Mouse (Mus musculus): ENCODE data around the gene Nfix. TPM values are rescaled to one million over a fixed set of nuclear protein-coding genes. Genes with fewer than 3 reads are reported as not detected.

Gene Nfix
- 21.9 and 35.0 TPM in 2 replicates for polyA plus RNA-seq (2012; rRNA removed; ENCODE audit: low replicate concordance)

DNA sequence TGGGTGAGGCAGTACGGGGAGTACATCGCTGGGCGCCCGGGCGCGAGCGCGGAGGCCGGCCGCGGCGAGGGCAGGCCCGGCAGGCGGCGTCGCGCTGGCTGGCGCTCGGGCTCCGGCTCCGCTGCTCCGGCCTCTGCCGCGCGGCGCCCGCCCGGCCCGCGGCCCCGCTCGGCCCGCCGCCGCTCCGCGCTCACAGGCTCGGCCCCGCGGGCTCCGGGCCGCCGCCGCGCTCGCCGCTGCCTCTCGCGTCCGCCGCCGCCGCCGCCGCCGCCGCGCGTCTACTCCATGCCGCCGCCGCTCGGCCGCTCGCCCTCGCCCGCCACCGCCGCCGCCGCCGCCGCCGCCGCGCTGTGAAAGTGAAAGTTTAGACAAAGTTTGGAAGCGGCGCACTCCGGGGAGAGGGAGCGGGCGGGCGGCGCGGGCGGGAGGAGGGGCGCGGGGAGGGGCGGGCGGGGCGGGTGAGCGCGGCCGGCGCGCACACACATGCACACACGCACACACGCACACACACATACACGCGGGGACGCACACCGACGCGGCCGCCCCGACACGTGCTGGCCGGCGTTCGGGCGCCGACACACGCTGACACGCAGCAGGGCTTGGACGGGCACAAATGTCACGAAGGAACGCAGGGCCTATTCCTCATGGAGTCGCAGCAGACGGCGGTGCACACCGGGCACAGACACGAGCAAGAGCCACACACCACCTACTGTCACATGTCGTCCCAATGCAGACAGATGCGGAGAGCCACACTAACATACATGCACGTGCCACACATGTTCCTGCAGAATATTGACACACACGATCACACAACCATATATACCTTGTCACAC lies at the start of gene Nfix:
Gene Nfix (minus strand): TSS at position 346 of the 833 bp plus-strand sequence.

DNA sequence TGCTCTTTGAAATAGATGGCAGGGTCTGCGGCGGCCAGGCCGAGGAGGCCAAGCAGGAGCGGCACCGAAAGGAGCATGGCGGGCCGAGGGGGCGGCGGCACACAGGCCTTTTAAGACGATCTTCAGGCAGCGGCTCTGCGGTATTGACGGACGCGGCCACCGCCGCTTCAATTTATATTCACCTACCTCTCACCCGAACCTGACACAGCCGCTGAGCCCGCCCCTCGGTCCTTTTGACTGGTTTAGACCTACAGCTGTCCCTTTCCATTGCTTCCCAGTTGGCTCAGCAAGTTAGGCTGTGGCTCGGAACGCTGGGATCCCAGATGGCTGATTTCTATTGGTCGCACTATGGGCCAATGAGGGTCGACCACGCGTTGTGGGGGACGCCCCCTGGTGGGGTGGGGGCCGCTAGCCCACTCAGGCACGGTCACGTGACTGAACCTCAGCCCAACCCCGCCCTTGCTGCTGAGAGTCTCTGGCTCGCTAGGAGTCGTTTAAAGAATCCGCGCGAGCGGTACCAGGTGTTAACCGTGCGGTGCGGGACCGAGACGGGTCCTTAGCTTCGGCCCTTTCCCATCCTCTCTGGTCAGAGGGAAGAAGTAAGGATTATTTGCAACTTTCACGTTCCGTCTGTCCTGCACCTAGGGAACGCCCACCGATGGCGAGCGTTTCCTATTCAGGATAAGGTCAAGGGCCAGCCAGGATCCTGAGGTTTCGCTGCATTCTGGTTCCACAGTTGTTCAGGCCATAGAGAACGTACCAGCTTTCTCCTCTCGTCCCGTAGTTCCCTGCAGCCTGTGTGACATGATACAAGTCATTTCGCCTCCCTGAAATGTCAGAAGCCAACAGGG lies 46.8 kb upstream of the Nfix start, which contains the start of gene Calr:
Gene Calr (minus strand): TSS at position 213 of the 851 bp plus-strand sequence.

DNA sequence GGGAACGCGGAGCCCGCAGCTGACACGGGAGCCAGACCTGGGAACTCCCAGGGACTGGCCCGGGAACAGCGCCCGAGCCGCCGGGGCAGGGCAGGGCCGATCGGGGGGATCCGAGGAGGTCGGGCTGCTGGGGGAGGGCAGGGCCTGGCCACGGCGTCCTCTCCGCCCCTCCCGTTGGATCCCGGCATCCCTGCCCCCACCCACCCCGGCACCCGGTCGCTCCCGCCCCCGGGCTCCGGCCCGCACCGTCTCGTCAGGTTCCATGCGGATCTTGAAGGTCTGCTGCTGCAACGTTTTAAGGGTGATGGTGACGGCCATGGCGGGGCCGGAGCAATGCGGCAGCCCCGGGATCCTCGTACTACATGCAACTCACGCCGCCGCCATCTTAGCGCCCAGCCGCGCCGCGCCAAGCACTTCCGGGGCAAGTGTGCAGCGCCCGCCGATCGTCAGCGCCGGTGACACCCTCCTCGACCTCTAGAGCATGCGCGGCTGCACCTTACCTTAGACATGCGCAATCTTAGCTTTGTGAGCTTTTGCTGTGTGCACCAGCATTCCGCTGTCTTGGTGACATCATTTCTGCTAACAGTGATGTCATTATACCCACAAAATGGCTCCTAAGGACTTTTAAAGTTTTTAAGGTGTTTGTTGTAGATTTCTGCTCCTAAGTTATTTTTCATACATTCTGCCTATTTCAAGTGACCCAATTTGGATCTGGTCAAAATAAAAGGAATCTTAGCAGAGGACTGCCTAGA lies 40.3 kb upstream of the Nfix start, which contains the start of gene Rad23a:
Gene Rad23a (minus strand): TSS at position 418 of the 752 bp plus-strand sequence.

DNA sequence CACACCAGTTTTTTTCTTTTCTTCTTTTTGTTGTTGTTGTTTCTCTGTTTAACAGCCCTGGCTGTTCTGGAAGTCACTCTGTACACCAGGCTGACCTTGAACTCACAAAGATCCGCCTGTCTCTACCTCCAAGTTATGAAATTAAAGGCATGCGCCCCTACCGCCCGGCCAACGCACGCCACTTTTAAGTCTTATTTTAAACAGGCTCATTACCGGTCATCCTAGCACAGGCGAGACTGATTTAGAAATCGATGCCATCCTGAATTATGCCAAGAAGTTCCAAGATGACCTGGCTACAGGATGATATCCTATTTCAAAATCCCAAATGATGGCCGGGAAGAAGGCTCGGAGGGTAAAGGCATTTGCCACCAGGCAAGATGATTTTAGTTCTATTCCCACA lies 31.3 kb upstream of the Nfix start, which contains the start of gene Gadd45gip1:
Gene Gadd45gip1 (plus strand): TSS at position 33 of the 400 bp plus-strand sequence.

DNA sequence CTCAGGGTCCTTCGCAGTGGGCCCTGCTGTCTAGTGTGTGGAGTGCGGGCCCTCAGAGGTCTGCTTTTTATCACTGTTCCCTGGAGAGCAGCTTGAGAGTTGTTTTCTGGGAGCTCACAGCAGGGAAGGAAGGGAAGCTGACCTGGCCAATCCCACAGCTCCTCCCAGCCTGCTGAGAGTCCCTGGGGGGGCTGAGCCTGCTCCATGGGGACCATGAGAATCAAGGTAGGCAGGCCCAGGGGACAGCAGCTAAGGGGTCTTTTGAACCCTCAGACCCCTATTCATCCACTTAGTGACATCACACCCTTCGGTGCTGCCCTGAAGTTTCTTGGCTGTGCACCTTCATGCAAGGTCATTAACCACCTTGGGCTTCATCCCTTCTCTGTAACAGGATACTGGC lies 22.6 kb upstream of the Nfix start, which contains the start of gene Dand5:
Gene Dand5 (minus strand): TSS at position 101 of the 400 bp plus-strand sequence.

DNA sequence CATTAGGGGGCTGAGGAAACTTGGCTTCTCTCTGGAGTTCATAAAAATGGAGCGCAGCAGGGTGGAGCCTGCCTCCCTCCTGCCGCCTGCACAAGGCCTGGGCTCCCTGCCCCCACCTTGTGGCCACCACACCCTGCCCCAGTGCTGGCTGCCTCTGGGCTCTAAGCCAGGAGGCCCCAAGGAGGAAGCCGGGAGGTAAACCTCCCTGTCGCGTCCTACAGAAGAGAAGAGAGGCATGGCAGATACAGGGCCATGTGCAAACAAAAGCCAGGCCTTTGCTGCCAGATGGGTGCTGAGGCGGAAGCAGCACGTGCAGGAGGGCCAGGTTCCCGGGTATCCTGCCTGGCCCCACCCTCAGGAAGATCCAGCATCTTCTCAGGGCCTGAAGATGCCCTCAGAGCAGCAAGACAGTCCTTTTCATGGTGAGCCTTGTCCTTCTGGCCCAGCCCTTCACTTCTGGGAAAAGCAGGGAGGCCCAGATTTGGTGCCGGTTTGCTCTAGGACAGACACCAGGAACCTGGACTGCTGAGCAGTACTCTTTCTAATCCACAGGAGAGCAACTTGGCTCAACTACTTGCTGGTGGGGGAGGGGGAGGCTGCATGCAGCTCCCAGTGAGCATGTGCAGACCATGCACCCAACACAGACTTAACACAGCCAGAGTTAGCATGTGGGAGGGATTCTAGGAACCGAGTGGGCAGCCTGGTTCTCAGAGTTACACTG lies 77.1 kb downstream of the Nfix start, which contains the start of gene G430095P16Rik:
Gene G430095P16Rik (plus strand): TSS at position 158 of the 721 bp plus-strand sequence.

DNA sequence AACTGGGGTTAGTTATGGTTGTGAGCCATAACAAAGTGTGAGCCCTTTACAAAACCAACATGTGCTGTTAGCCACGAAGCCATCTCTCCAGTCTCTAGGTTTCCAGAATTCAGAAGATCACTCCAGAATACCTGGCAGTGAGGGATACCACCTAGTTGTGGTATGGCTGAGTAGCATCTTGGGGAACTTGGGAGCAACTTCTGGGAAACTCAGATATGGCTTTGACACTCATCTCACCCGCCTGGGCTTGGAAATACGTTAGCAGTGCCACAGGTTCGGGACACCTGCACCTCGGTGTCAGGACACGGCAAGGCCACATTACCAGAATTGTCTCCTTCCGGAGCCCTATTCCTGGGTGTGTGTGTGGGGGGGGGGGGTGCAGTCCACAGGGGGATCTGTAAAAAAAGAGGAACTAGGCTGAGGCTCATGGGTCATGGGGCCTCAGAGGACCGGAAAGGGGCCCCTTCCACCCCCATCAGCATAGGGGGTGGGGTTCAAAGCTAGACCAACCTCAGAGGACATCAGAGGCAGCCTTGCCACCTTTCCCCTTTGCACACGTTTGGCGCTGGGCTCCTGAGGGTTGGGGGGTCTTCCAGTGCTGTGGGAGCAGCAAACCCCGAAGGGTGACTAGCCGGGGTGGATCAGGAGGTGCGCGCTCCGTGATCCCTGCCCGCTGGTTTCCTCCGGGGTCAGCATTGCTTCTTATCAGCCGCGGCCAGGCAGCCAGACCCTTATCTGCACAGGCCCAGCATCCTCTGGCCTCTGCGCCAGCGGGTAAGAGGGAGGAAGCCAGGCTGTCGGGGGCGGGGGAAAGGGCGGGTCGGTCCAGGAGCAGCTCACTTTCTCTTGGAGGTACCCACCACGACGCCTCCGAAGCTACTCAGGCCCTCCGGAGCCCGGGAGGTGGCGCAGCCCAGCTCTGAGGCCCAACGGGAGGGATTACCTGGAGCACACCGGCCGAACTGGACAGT lies 98.9 kb downstream of the Nfix start, which contains the start of gene Lyl1:
Gene Lyl1 (plus strand): TSS at position 517 of the 971 bp plus-strand sequence.

DNA sequence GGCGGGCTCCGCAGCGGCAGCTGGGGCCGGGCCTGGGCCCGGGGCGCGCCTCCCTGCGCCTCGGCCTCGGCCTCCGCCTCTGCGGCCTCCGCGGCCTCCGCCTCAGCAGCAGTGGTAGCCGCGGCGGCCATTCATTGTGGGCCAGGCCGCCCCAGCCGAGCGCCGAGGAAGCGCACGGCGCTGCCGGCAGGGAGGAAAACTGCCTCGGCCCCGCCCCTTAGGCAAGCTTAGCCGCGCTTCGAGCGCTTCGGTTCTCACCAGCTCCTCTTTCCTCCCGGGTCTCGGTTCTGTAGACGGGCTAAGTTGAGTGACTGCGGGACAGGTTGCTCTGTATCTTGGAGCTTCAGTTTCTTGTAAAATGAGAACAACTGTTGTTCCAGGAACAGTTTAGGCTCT lies 112.4 kb downstream of the Nfix start, which contains the start of gene Nacc1:
Gene Nacc1 (minus strand): TSS at position 158 of the 396 bp plus-strand sequence.

DNA sequence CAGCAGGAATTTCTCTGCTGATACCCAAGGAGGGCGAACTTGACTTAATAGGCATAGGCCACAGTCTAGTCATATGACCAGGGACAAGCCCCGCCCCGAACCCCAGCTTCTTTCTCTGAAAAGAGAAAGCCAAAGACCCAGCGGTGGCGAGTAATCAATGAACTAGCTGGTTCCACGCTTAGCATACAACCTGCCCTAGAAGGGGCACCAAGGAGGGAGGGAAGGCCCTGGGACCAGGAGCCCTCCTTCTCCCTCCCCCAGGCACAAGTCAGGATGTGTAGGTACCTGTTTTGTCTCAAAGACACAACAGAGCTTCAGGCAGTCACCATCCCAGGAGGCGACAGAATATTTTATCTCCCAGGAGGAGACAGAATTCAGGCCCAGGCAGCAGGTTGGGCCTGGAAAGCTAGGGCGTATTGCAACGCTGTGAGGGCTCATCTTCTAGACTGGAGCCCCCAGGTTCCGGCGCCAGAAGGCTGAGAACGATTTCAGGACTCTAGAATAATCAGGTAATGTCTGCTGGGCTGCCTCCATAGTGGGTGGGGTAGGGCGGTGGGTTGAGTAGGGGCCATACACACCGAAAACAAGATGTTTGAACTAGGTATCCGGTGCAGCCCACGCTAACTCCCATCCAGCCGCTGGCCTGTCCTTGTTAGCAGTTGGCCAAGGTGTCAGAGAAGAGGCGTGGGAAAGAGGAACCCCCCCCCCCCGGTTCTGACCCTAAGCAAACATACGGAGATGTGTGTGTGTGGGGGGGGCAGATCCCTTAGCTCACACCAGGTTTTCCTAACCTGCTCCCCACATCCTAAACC lies 113.7 kb downstream of the Nfix start, which contains the start of gene Trmt1:
Gene Trmt1 (plus strand): TSS at position 117 of the 812 bp plus-strand sequence.

DNA sequence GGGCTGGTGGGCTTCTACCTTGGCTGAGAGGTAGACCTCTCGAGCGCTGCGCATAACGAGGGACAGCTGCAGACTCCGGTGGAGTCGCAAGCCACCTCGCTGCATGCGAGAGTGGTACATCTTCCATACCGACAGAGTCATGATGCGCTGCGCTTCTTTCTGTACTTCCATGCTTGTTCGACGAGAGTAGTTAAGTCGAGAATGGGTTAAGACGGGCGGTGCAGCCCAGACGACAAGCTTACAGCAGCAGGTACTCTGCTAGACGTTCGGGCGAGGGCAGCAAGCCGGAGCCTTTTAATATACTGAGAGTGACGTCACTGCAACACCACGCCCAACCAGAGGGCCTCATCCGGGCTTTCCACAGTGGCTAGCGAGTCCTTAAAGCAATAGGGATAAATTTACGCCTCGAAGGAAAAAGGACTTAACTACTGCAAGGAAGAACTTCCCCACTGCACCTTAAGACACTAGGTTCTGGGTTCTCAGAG lies 137.5 kb downstream of the Nfix start, which contains the start of gene Ier2:
Gene Ier2 (minus strand): TSS at position 272 of the 485 bp plus-strand sequence.

Other genes with a start within 250 kb of the Nfix start
- gene Ier2, start 137.5 kb downstream of the Nfix start, polyA plus RNA-seq (2012; rRNA removed; ENCODE audit: low replicate concordance), result 43.2 and 55.4 TPM in 2 replicates
- 66.4 and 90.1 TPM in 2 replicates for gene Trmt1, start 114.0 kb downstream of the Nfix start, polyA plus RNA-seq (2012; rRNA removed; ENCODE audit: low replicate concordance)
- 74.5 and 89.2 TPM in 2 replicates for gene Nacc1, start 112.5 kb downstream of the Nfix start, polyA plus RNA-seq (2012; rRNA removed; ENCODE audit: low replicate concordance)
- gene Lyl1, start 98.9 kb downstream of the Nfix start, polyA plus RNA-seq (2012; rRNA removed; ENCODE audit: low replicate concordance), result 5.6 and 5.9 TPM in 2 replicates
- 0.17 and 0.39 TPM in 2 replicates for gene G430095P16Rik, start 77.3 kb downstream of the Nfix start, polyA plus RNA-seq (2012; rRNA removed; ENCODE audit: low replicate concordance)
- 2.0 and 2.1 TPM in 2 replicates for gene Dand5, start 22.5 kb upstream of the Nfix start, polyA plus RNA-seq (2012; rRNA removed; ENCODE audit: low replicate concordance)
- 45.9 and 171 TPM in 2 replicates for gene Gadd45gip1, start 31.2 kb upstream of the Nfix start, polyA plus RNA-seq (2012; rRNA removed; ENCODE audit: low replicate concordance)
- gene Rad23a, start 40.3 kb upstream of the Nfix start, polyA plus RNA-seq (2012; rRNA removed; ENCODE audit: low replicate concordance), result 56.0 and 74.1 TPM in 2 replicates
- 101 and 112 TPM in 2 replicates for gene Calr, start 46.6 kb upstream of the Nfix start, polyA plus RNA-seq (2012; rRNA removed; ENCODE audit: low replicate concordance)
- 28.8 and 32.6 TPM in 2 replicates for gene Farsa, start 56.6 kb upstream of the Nfix start, polyA plus RNA-seq (2012; rRNA removed; ENCODE audit: low replicate concordance)
- 0.37 and 0.95 TPM in 2 replicates for gene Syce2, start 71.8 kb upstream of the Nfix start, polyA plus RNA-seq (2012; rRNA removed; ENCODE audit: low replicate concordance)
- gene Gcdh, start 93.6 kb upstream of the Nfix start, polyA plus RNA-seq (2012; rRNA removed; ENCODE audit: low replicate concordance), result 105 and 276 TPM in 2 replicates
- 0.46 and 0.56 TPM in 2 replicates for gene Klf1, start 101.6 kb upstream of the Nfix start, polyA plus RNA-seq (2012; rRNA removed; ENCODE audit: low replicate concordance)
- 4.7 and 4.8 TPM in 2 replicates for gene Dnase2a, start 108.2 kb upstream of the Nfix start, polyA plus RNA-seq (2012; rRNA removed; ENCODE audit: low replicate concordance)
- 0.50 and 0.84 TPM in 2 replicates for gene Mast1, start 137.0 kb upstream of the Nfix start, polyA plus RNA-seq (2012; rRNA removed; ENCODE audit: low replicate concordance)
- 0.12 and 0.13 TPM in 2 replicates for gene Rtbdn, start 146.6 kb upstream of the Nfix start, polyA plus RNA-seq (2012; rRNA removed; ENCODE audit: low replicate concordance)
- 0.79 TPM in 1 of 2 replicates, not detected in the other for gene Gm49661, start 169.1 kb upstream of the Nfix start, polyA plus RNA-seq (2012; rRNA removed; ENCODE audit: low replicate concordance)
- gene Prdx2, start 169.2 kb upstream of the Nfix start, polyA plus RNA-seq (2012; rRNA removed; ENCODE audit: low replicate concordance), result 72.5 and 105 TPM in 2 replicates
- gene Rnaseh2a, start 169.4 kb upstream of the Nfix start, polyA plus RNA-seq (2012; rRNA removed; ENCODE audit: low replicate concordance), result 22.7 and 28.7 TPM in 2 replicates
- 133 and 294 TPM in 2 replicates for gene Junb, start 178.4 kb upstream of the Nfix start, polyA plus RNA-seq (2012; rRNA removed; ENCODE audit: low replicate concordance)
- gene Hook2, start 190.3 kb upstream of the Nfix start, polyA plus RNA-seq (2012; rRNA removed; ENCODE audit: low replicate concordance), result 46.1 and 61.0 TPM in 2 replicates
- not detected in 2 replicates for gene Best2, start 214.2 kb upstream of the Nfix start, polyA plus RNA-seq (2012; rRNA removed; ENCODE audit: low replicate concordance)
- 72.4 and 89.7 TPM in 2 replicates for gene Asna1, start 224.9 kb upstream of the Nfix start, polyA plus RNA-seq (2012; rRNA removed; ENCODE audit: low replicate concordance)
- 54.2 and 119 TPM in 2 replicates for gene Trir, start 226.5 kb upstream of the Nfix start, polyA plus RNA-seq (2012; rRNA removed; ENCODE audit: low replicate concordance)
- gene Tnpo2, start 236.6 kb upstream of the Nfix start, polyA plus RNA-seq (2012; rRNA removed; ENCODE audit: low replicate concordance), result 17.4 and 29.4 TPM in 2 replicates